Mouse (Mus musculus) olfactory bulb, adult 2 months (tissue): ENCODE results near the gene Dll4. TPM values are rescaled to one million over a fixed set of nuclear protein-coding genes. Genes with fewer than 3 reads are reported as not detected.

Experiments used
- H3K27ac ChIP-seq: fragments of 200-500 bp; 2 replicates; pipeline ENCODE4 v1.5.1; 2012; ENCODE audit warnings: low read depth, low read length; ENCODE audit not compliant: insufficient read depth
- H3K4me1 ChIP-seq: fragments of 200-500 bp; 2 replicates; pipeline ENCODE4 v1.6.1; 2012; ENCODE audit warnings: low read length; ENCODE audit not compliant: control insufficient read depth, insufficient read depth
- H3K4me3 ChIP-seq: fragments of 200-500 bp; 2 replicates; pipeline ENCODE4 v1.5.1; 2012; ENCODE audit warnings: mild to moderate bottlenecking, low read depth, low read length, moderate library complexity; ENCODE audit not compliant: insufficient read depth
- CTCF ChIP-seq: fragments of 200-500 bp; IDR thresholded peaks from 2 replicates; pipeline ENCODE4 v1.5.1; 2012; ENCODE audit warnings: low read depth, mild to moderate bottlenecking, low read length, moderate library complexity; ENCODE audit not compliant: insufficient read depth
- POLR2A ChIP-seq: fragments of 200-500 bp; IDR thresholded peaks from 2 replicates; pipeline ENCODE4 v1.6.1; 2012; ENCODE audit warnings: mild to moderate bottlenecking, low read depth, low read length, moderate library complexity; ENCODE audit not compliant: insufficient read depth
- WGBS: fragments of 180-500 bp; shearing (Covaris S2); methylation state at CpG from one replicate; pipeline ENCODE4 v1.1.7; 2018; 5-methylcytosine and 5-hydroxymethylcytosine counted together
- polyA plus RNA-seq: library from polyadenylated mRNA; stranded (reverse); fragments of >200 nt; gene quantifications from 2 replicates; pipeline ENCODE4 v1.2.4, GENCODE M21; 2012; ENCODE audit warnings: low replicate concordance; ENCODE audit not compliant: missing spikeins, insufficient read depth, insufficient read length

Dll4 gene
- polyA plus RNA-seq, 1 experiment = not detected

DNA sequence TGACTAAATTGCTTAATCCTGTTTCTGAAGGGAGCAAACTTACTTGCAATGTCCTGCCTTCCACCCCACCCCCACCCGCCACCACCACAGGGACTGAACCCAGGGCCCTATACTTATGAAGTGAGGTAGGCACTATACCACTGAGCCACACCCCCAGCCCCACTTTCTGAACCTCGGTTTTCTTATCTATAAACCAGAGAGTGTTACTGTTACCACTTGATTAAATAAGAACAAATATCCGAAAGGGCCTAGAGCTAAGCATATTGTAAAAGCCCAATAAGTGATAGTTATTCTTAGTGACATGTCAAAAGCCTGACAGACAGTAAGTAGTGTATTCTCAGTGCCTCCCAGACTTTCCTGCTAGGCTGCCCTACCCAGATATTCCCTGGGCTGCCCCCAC is 21.2 kb upstream of the Dll4 start:
- H3K4me1 ChIP-seq = peaks cover 18% of the 10 kb centered on the region
- TF ChIP-seq POLR2A (no peak), CTCF (no peak)
- 56% methylated on average over 3 of the region's 3 CpGs for WGBS
- H3K4me3 ChIP-seq = no peak overlapping the region
- H3K27ac ChIP-seq = no peak overlapping the region

DNA sequence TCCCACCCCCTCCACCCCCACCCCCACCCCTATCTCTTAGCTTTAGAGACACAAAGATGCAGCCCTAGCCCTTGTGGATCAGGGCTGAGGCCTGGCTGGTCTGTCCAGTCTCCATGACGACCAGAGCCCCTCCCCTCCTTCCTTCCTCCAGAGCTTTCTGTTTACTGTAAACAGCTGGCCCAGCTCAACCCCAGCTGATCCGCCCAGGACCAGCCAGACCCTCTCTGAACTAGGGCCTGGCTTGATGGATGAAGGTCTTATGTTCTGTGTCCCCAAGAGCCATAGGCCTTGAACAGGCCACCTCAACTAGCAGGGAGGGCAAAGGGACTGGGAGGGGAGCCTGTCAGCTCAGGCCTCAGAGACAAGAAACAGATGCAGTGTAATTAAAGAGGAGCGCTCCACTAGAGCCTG is 20.8 kb upstream of the Dll4 start:
- Histone ChIP-seq H3K27ac (no peak overlapping the region), H3K4me3 (no peak overlapping the region), H3K4me1 (peaks cover 16% of the 10 kb centered on the region)
- 49% methylated on average over 3 of the region's 3 CpGs for WGBS
- TF ChIP-seq CTCF = no peak
- TF ChIP-seq POLR2A = no peak

GRCm38 (mm10) chr2:119311544-119311943 is 14.0 kb upstream of the Dll4 start:
- WGBS = 66% methylated on average over 12 of the region's 12 CpGs
- Histone ChIP-seq H3K4me3 (no peak overlapping the region), H3K4me1 (peaks cover 8% of the 10 kb centered on the region), H3K27ac (no peak overlapping the region)
- TF ChIP-seq CTCF (no peak), POLR2A (no peak)

DNA sequence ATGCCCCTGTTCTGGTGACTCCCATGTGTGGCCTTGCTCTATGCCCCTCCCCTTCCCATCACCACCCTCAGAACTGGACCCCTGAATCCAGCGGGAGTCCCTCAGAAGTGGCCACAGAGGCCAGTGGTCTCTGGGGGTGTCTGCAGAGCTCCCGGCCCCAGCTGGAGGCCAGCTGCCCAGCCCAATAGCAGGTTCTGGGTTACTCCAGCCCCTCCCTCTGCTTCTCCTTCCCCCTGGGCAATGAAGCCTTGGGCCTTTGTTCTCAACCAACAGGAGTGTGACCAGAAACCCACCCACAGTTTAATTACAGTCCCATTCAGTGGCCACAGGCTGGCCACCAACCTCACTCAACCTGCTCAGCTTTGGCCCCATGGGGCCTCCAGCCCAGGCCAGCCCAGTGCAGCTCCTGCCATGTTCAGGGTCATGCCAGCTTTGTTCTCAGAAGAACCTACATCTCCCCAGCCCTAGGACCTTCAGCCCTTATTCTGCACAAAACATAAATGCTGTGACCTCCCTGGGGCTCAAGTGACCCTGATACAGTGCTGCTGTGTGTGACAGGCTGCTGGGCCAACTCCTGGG is 13.1 kb upstream of the Dll4 start:
- WGBS = 62% methylated on average over 2 of the region's 2 CpGs
- no peak overlapping the region for H3K27ac ChIP-seq
- no peak for TF ChIP-seq POLR2A
- no peak for TF ChIP-seq CTCF

GRCm38 (mm10) chr2:119313780-119314479 is 11.7 kb upstream of the Dll4 start:
- no peak for TF ChIP-seq POLR2A
- no peak for TF ChIP-seq CTCF
- Histone ChIP-seq H3K4me3 (no peak overlapping the region), H3K4me1 (peaks cover 8% of the 10 kb centered on the region), H3K27ac (no peak overlapping the region)
- 32% methylated on average over 10 of the region's 10 CpGs for WGBS

More for the DNA sequence above, 13.1 kb upstream of the Dll4 start:
- Histone ChIP-seq H3K4me3 (no peak overlapping the region), H3K4me1 (peaks cover 8% of the 10 kb centered on the region)

- peaks cover 8% of the 10 kb centered on the region for H3K4me1 ChIP-seq
- no peak for TF ChIP-seq CTCF
- no peak for TF ChIP-seq POLR2A
- WGBS = 66% methylated on average over 12 of the region's 12 CpGs
- no peak overlapping the region for H3K4me3 ChIP-seq
- H3K27ac ChIP-seq = no peak overlapping the region
Measured at GRCm38 (mm10) chr2:119314742-119315310, 10.8 kb upstream of the Dll4 start.

- peaks cover 25% of the 10 kb centered on the region for H3K4me1 ChIP-seq
- H3K27ac ChIP-seq = no peak overlapping the region
- no peak overlapping the region for H3K4me3 ChIP-seq
- 89% methylated on average over 3 of the region's 3 CpGs for WGBS
- no peak for TF ChIP-seq CTCF
- TF ChIP-seq POLR2A = no peak
Measured at GRCm38 (mm10) chr2:119318043-119318710, 7.4 kb upstream of the Dll4 start.

DNA sequence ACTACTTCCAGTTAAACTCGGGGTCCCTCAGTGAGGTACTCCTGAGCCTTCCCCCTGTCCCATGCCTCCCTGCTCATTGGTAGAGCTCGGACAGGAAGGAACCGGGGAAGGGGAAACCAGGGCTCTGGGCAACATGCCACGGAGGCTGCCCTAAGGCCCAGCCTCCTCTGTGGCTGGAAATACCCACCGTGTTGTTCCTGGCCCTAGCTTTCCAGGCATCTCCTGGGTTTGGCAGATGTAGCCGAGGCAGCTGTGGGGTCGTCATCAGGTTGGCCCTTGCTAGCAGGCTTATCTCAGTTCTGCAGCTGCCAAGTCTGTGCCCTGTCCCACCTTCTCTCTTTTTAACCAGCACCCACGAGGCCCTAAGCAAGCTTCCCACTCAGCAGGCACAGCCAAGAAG is 5.0 kb upstream of the Dll4 start:
- TF ChIP-seq POLR2A (no peak), CTCF (no peak)
- Histone ChIP-seq H3K27ac (no peak overlapping the region), H3K4me1 (peaks cover 35% of the 10 kb centered on the region), H3K4me3 (no peak overlapping the region)
- 63% methylated on average over 8 of the region's 8 CpGs for WGBS
